Mouse (Mus musculus) olfactory bulb, adult 2 months (tissue): ENCODE data around the gene Ric8b.

Experiments used
- CTCF ChIP-seq: fragments of 200-500 bp; IDR thresholded peaks from 2 replicates; pipeline ENCODE4 v1.5.1; 2012; ENCODE audit warnings: low read depth, mild to moderate bottlenecking, low read length, moderate library complexity; ENCODE audit not compliant: insufficient read depth
- POLR2A ChIP-seq: fragments of 200-500 bp; IDR thresholded peaks from 2 replicates; pipeline ENCODE4 v1.6.1; 2012; ENCODE audit warnings: mild to moderate bottlenecking, low read depth, low read length, moderate library complexity; ENCODE audit not compliant: insufficient read depth

DNA sequence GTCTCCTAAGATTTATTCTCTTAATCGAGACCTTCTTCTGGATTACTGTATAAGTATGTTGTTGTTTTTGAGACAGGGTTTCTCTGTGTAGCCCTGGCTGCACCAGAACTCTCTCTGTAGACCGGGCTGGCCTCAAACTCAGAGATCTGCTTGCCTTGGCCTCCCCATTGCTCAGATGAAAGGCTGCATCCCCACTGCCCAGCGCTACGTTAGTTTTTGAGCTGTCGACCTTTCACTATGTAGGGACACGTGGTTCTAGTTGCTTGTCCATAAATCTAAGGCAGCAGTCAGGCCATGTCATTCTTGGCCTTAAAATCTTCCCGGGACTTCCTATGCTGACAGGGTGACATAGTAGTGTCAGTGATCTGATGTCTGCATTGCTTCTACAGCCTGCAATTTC, 8.9 kb downstream of the Ric8b start:
- TF ChIP-seq CTCF (no peak), POLR2A (no peak)
